Mouse (Mus musculus) G1E (cell line): ENCODE results near the gene Alkal2.

Source experiments
- CTCF ChIP-seq: IDR thresholded peaks from 2 replicates; pipeline ENCODE4 v1.5.1; 2012; ENCODE audit warnings: low read depth, low read length, inconsistent platforms, mixed read lengths
- GATA1 ChIP-seq: IDR thresholded peaks from 2 replicates; pipeline ENCODE4 v1.6.1; 2012; ENCODE audit warnings: borderline replicate concordance, low read length, inconsistent platforms, mixed read lengths
- GATA2 ChIP-seq: IDR thresholded peaks from 2 replicates; pipeline ENCODE4 v1.6.1; 2012; ENCODE audit warnings: low read depth, low read length, inconsistent platforms, borderline replicate concordance
- POLR2AphosphoS5 ChIP-seq: IDR thresholded peaks from 2 replicates; pipeline ENCODE4 v1.6.1; 2012; ENCODE audit warnings: low read depth, low read length, inconsistent platforms; ENCODE audit not compliant: insufficient replicate concordance
- TAL1 ChIP-seq: conservative IDR thresholded peaks from 2 replicates; pipeline ENCODE4 v1.6.1; 2012; ENCODE audit warnings: low read depth, low read length, inconsistent platforms, mixed read lengths

DNA sequence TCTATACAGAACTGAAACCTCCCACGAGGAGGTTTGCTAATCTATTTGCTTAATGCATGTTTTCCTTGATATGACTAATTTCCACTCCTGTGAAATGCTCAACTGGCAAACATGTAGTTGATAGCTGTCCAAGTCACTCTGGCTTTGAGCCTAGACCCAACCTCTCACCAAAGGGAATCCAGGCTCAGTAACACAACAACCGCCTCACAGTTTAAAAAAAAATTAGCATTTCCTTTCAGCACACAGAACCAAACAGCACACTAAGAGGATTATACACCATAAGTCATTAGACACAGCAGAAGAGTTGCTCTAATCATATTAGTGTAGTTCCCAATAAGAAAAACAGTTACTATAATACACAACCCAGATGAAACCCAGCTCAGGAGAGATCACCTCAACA lies 33.2 kb upstream of the Alkal2 start:
- TF ChIP-seq GATA1 (no peak), CTCF (no peak), TAL1 (no peak), GATA2 (no peak), POLR2AphosphoS5 (no peak)
